Mouse (Mus musculus) layer of hippocampus, adult 2 months (tissue): ENCODE results near the gene Cfap43. TPM values are rescaled to one million over a fixed set of nuclear protein-coding genes. Genes with fewer than 3 reads are reported as not detected.
"Not testable (repeated sequence)": the region's sequence is repeated elsewhere in the genome, so short reads cannot be mapped to it uniquely, and the experiment has no call there.

ENCODE experiments used
- DNase-seq, 2 experiments: peaks; one replicate each; pipeline ENCODE4 v3.0.0; 2022; ENCODE audit warnings: low spot score in 2 of 2
- H3K27ac ChIP-seq: fragments of 200-600 bp; 2 replicates; pipeline ENCODE4 v1.8.1; 2022
- H3K4me3 ChIP-seq: fragments of 200-600 bp; 2 replicates; pipeline ENCODE4 v1.8.1; 2022; ENCODE audit warnings: mild to moderate bottlenecking
- CTCF ChIP-seq: fragments of 200-600 bp; conservative IDR thresholded peaks from 2 replicates; pipeline ENCODE4 v1.8.1; 2022; ENCODE audit warnings: antibody characterized with exemption, mild to moderate bottlenecking, moderate library complexity
- total RNA-seq, 2 experiments: library from RNA; stranded (reverse); gene quantifications; 2 replicates each; pipeline ENCODE4 v1.2.3; 2021

Cfap43 gene
- total RNA-seq, 2 experiments from 2014 or later = 0.37 to 0.95 TPM

- no peak for DNase-seq
- TF ChIP-seq CTCF = no peak
- no peak overlapping the region for H3K27ac ChIP-seq
- H3K4me3 ChIP-seq = no peak overlapping the region
These were observed 51.4 kb downstream of the Cfap43 start for GRCm38 (mm10) chr19:47867628-47868175.

DNA sequence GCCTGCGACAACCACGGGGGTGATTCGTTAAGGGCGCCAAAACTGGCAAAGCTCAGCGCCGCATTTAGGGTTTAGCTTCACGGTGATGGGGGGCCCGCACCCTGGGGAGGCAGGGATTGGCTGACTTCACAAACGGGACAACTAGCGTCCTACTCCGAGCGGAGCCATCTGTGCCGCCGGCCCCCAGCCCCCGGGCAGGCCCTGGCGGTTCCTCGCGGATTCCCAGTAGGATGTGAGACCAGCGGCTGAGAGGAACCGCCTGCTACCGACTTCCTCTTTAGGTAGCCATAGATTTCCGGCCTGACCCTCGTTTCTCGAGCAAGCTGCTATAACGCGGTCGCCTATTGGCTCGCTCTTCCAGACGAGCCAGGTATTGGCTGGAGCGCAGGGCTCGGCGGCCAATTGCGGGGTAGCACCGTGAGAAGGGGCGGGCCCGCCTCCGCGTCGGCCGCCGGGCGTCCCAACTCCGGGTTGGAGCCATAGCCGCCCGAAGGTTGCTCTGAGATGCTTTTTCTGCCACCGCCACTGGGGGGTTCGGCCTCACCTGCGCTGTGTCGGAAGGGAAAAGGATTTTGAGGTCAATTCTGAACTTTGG, 53.6 kb downstream of the Cfap43 start, which contains the start of gene Gsto2:
Gene Gsto2, plus strand, starts transcription at position 182 of the 595 bp plus-strand sequence.
- TF ChIP-seq CTCF = peak; percentile 82
- Histone ChIP-seq H3K27ac (peak within 1 kb of the TSS; percentile 96), H3K4me3 (peak within 1 kb of the TSS; percentile 74)
- DNase-seq = peak; percentile 95

GRCm38 (mm10) chr19:47864721-47865120, 54.4 kb downstream of the Cfap43 start:
- no peak for TF ChIP-seq CTCF
- no peak for DNase-seq
- Histone ChIP-seq H3K27ac (peak overlapping the region; percentile 96), H3K4me3 (peak overlapping the region; percentile 74)

- DNase-seq = no peak
- Histone ChIP-seq H3K4me3 (no peak overlapping the region), H3K27ac (no peak overlapping the region)
- no peak for TF ChIP-seq CTCF
These were observed 55.0 kb downstream of the Cfap43 start for GRCm38 (mm10) chr19:47864051-47864450.

- TF ChIP-seq CTCF = no peak
- H3K27ac ChIP-seq = no peak overlapping the region
These were observed 56.5 kb downstream of the Cfap43 start for GRCm38 (mm10) chr19:47862581-47862980.

GRCm38 (mm10) chr19:47859180-47859579, 59.9 kb downstream of the Cfap43 start:
- Histone ChIP-seq H3K4me3 (no peak overlapping the region), H3K27ac (no peak overlapping the region)
- no peak for DNase-seq
- no peak for TF ChIP-seq CTCF

More at GRCm38 (mm10) chr19:47862581-47862980, 56.5 kb downstream of the Cfap43 start:
- no peak overlapping the region for H3K4me3 ChIP-seq
- no peak for DNase-seq

- no peak for DNase-seq
- TF ChIP-seq CTCF = no peak
- Histone ChIP-seq H3K4me3 (no peak overlapping the region), H3K27ac (no peak overlapping the region)
These were observed 60.8 kb downstream of the Cfap43 start for GRCm38 (mm10) chr19:47857957-47858942.

DNA sequence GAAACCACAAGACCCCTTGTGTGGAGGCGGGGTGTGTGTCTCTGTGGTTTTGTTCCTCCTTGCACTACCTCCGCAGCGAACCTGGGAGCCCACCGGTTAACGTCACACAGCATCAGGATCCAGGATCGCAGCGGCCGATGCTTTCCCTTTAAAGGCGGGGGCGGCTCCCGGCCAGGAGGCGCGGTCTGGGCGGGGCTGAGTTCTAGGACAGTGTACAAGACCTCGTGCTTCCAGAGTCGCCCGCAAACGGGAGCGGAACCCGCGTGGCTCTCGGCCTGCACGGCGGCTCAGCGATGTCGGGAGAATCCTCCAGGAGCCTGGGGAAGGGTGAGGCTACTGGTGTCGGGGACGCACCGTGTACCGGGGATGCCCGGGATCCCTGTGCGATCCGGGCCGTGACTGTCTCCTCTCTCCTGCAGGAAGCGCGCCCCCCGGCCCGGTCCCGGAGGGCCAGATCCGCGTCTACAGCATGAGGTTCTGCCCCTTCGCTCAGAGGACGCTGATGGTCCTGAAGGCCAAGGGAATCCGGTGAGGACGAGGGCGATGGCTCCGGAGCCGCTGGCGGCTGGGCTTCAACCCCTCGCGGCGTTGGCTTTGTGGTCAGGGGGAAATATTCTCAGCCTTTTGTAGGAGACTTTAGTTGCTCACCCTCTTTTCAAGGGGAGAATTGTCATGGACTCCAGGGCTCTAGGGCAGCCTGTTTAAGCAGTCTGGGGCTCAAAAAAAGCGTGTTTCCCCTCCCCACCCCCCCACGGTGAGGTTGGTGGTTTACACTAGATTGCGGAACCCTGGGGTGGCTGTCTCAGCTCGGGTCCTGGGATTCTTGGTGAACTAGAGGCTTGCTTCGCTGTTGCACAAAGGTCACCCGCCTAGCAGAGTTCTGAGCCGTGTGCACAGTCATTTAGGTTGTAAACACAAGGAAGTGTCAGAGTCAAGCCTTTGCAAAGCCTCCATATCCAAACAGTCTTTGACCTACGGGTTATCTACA, 64.0 kb downstream of the Cfap43 start, which contains the start of gene Gsto1:
Gene Gsto1, plus strand, starts transcription at position 175 of the 988 bp plus-strand sequence.
- peak; percentile 84 to 85 for DNase-seq
- no peak; the same call in 1 of the 2 replicates for TF ChIP-seq CTCF
- Histone ChIP-seq H3K4me3 (peak within 1 kb of the TSS; percentile 92), H3K27ac (peak within 1 kb of the TSS; percentile 82)

DNA sequence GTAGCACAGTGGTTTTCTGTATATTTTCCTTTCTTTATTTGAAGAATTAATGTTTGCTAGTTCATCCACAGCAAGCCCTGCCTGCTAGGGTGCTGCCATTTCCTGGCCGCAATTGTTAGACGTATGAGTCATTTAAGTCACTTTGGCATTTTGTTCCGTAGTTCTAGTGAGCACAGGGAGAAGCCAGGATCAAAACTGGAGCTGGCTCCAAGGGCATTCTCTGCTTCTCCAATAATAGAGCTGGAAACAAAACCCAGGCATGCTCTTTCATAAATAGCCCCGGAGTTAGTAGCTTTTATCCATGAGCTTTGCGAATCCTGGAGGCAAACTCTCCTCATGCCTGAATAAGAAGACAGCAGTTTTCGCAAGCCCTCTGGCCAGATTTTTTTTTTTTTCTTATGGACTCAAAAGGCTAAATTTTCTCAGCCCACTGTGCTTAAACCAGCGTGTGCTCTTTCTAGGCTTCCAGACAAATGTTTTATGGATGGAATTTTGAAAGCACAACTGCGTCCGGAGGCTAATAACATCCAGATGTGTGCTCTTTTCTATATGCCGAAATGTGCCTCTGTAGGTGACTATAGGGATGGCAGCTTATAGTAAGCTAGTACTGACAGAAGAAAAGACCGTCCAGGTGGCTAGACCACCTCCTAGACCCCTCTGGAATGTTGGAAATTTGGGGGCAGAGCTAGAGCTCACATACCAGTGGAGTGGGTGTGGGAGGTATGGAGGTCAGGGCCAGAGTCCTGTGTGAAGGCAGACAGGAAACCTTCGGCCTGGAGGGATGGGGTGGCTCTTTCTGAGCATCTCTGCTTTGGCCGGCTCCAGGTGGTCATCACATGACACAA, 64.9 kb downstream of the Cfap43 start:
- no peak for DNase-seq
- H3K27ac ChIP-seq = peak overlapping the region; percentile 82
- peak; percentile 58 for TF ChIP-seq CTCF
- peak overlapping the region; percentile 92 for H3K4me3 ChIP-seq

DNA sequence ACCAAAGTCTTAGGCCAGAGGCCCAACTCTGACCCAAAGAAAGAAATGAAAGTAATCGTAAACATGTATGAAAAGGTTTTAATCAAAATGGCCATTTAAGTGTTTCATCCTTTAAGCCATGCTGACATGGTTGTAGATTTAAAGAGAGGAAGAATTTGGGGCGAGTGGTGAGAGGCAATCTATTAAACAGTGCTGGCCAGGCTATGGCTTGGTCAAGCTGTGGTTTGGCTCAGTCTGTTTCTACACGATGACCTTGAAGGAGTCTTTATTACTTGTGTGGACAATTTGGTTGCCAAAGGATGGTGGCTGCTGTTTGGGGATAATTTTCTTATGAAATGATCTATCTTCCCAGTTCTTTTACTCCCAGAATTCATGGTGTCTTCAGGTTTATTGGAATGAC, 66.0 kb downstream of the Cfap43 start:
- TF ChIP-seq CTCF = no peak
- H3K27ac ChIP-seq = no peak overlapping the region
- H3K4me3 ChIP-seq = no peak overlapping the region
- no peak for DNase-seq

DNA sequence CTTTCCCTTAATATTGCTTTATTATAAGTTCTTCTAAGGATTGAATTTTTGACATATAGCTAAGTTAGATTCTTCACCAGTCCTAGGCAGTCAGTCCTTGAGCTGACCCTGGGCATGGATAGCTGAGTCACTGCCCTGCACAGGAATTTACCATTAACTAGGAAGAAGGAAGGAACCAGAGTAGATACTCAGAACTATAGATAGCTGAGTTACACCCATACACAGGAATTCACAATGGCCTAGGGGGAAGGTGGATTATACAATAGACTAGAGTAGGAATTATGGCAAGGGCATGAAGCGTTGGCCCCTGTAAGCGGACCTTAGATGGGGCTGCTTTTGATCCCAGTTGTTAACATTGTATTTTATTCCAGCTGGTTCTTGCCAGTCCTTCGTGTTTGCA, 67.0 kb downstream of the Cfap43 start:
- H3K4me3 ChIP-seq, DNase-seq, H3K27ac ChIP-seq: not testable (repeated sequence)
